Mouse (Mus musculus) left cerebral cortex, postnatal 14 days (tissue): Measurements from ENCODE around the gene Irf2bp1. TPM values are rescaled to one million over a fixed set of nuclear protein-coding genes. Genes with fewer than 3 reads are reported as not detected.

Source experiments
- DNase-seq, 2 experiments: peaks; one replicate each; pipeline ENCODE4 v3.0.0; 2021 to 2022; ENCODE audit warnings: low spot score in 2 of 2, mixed read lengths in 1 of 2
- intact Hi-C: fragments of 180-260 bp; cut with DNase I; formaldehyde crosslinking; loops from one replicate; pipeline ENCODE4 v1.15.1; 2025
- total RNA-seq, 2 experiments: library from RNA; stranded (reverse); gene quantifications; 2 replicates each; pipeline ENCODE4 v1.2.3; 2021

The Irf2bp1 gene
- total RNA-seq, 2 experiments from 2014 or later, result 42.5 to 45.2 TPM

DNA sequence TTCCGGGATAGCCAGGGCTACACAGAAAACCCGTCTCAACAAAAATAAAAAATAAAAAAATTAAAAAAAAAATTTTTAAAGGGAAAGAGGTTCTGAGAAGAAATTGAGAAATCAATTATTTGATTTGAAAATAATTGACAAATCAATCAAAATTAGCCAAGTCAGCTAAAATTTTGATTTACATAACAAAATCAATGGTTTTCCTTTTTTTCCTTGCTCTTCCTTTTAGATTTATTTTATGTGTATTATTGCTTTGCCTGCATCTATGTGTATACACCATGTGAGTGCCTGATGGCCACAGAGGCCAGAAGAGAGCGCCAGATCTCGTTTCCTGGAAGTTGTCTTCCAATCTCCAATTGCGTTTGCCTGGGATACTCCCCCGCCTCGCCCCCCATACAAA lies 14.1 kb downstream of the Irf2bp1 start:
- intact Hi-C loops, result no loop called here
- DNase-seq, result no peak

DNA sequence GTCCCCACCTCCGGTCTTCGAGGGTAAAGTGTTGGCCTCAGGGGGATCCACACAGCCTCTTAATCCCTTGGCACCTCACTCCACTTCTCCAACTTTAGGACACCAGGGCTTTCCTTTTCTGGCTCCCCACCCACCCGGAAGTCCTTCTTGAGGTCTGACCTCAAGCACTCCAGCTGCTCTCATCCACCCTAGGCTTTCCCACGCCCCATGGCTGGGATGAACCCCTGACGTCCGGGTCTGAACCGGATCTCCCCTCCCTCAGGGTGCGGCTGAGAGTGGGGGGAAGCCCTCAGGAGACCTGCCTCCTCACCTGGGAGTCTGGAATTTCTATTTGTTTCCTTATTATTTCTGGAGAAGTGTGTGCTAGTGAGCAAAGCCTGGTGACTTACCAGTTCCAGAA lies 17.2 kb downstream of the Irf2bp1 start:
- intact Hi-C loops, result no loop called here
- no peak for DNase-seq

DNA sequence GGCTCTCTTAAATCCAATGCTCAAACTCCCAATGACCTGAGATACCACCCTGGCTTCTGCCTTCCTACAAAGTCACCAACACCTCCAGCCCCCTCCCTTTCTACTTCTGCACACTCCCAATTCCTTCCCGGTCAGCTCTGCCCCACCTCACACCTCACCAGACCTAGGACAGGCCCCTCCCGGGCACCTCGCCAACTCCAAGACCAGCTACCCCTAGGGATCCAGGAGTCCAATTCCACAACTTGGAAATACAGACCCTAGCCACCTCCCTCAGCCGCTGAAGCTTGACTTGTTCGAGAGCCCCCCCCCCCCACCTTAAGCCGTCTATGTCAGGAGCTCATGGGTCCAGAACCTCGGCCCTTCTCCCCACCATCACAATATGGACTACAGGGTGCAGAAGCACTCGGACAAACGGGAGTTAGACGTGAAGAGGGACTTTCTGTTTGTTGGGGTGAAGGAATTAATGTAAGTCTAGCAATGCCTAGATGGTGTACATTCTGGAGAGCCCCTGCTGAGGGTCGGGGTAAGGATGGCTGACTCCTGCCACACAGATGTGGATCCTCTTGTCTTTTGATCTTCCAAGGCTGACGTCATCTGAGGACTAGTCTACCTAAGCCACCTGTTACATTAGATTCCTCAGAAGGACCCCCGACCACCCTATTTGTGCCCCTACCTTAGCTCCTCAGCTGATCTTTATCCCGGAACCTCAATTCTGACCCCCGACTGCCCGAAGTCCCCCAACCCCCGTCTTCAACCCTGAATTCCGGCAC lies 18.5 kb downstream of the Irf2bp1 start:
- no peak for DNase-seq
- intact Hi-C loops, result no loop called here

DNA sequence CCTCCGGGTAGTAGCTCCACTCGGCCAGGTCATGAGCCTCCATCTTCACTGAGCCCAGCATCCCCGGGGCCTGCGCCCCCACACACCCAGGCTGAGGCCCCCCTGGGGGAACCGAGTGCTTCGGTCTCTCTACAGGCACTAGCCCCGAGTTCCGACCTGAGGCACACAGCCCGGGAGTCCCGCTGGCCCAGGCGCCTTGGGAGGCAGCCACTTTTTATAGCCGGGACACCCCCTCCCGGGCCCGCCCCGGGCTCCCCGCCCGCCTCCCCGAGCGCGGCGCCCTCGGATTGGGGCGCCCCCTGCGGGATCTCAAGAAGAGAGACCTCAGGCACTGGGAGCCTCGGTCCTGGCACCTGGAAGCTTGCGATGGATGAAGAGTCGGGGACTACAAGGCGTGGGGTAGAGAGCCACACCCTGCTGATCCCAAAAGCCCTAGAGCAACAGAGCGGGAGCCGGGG lies 19.5 kb downstream of the Irf2bp1 start, which contains the start of gene Foxa3:
TSS of gene Foxa3 (minus strand) at position 182 of the 458 bp plus-strand sequence.
- no peak for DNase-seq
- intact Hi-C loops, result no loop called here

DNA sequence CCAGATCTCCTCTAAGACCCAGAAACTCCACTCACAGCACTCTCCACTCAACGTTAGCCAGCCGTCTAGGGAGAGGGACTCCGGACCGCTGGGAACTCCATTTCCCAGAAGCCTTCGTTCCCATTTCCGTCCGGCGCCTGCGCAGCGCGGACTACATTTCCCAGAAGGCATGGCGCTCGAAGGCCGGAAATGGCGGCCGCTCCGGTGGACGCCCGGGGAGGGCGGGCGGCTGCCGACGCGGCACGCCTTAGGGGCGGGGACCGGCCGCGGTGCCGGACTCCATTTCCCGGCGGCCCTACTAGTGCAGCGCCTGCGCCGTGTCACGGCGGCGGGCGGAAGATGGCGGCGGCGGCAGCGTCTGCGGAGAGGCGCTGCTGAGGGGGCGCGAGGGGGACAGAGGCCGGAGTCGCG lies 20.3 kb downstream of the Irf2bp1 start, which contains the start of gene Sympk:
TSS of gene Sympk (plus strand) at position 282 of the 411 bp plus-strand sequence.
- intact Hi-C loops, result no loop called here
- peak; percentile 96 for DNase-seq

DNA sequence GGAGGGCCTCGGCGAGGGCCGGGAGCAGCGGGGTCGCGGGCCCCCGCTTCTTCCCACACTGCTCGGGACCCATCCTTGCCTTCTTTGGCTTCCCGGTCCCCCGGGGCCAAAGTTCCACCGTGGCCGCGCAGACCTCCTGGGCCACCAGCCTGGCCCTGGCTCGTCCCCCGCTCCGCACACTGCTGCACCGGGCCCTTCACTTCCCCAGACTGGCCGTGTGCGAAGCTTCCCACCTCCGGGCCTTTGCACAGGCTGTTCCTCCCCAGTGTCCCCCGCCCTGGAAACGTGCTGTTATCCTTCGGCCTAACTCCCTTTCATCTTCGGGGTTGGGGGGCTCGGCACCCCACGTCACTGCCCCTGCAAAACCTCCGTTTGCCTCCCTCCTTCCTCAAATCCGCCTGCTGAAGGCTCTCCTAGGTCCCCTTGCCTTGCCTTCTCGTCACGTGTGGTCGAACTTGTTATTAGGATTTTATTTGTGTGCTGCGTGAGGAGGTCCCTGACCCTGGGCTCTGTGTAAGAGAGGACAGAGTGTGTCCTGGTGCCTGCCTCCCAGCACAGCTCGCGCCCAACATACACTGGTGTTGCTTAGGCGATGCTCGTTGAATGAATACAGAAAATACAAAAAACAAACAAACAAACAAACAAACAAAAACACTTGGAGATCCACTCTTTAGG lies 20.9 kb downstream of the Irf2bp1 start:
- DNase-seq, result peak in 1 of 2 experiments; percentile 35
- intact Hi-C loops, result no loop called here

DNA sequence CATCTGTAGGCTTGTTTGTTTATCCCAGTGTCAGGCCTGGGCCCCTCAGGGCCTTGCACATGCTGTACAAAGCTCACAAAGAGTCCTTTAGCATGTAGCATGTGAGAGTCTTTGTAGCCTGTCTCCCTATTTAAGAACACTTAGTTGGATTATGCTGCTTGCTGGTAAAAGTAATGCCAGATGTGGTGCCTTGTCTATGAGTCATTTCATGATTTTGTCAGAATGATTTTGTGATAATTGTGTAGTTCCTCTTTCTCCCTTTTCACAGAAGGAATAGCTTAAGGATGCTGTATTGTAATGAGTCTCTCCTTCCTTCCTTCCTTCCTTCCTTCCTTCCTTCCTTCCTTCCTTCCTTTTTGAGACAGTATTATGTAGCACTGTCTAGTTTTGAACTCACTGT lies 24.2 kb downstream of the Irf2bp1 start:
- intact Hi-C loops, result no loop called here
- no peak for DNase-seq

DNA sequence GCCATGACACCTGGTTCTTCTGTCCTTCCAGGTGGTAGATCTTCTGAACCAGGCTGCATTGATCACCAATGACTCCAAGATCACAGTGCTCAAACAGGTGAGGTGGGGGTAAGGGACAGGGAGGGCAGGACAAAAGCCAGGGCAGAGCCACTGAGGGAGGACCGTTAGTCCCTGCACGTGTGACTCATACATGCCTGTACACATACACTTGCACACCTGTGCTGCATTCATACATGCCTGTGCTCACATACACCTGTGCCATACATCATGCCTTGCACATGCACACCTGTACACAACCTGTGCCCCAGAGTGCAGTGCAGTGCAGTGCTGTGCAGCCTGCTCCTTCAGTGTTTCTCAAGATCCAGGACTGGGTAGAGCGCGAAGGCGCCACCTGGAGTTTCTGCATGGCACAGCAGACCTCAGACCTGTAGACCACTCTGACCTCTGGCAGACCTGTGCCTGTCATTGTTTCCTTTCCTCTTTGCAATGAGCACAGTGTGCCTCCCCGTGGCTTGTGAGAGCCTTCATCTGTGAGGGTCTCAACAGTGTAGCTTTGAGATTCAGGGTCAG lies 25.3 kb downstream of the Irf2bp1 start:
- peak in 1 of 2 experiments; percentile 51 for DNase-seq
- intact Hi-C loops, result no loop called here

DNA sequence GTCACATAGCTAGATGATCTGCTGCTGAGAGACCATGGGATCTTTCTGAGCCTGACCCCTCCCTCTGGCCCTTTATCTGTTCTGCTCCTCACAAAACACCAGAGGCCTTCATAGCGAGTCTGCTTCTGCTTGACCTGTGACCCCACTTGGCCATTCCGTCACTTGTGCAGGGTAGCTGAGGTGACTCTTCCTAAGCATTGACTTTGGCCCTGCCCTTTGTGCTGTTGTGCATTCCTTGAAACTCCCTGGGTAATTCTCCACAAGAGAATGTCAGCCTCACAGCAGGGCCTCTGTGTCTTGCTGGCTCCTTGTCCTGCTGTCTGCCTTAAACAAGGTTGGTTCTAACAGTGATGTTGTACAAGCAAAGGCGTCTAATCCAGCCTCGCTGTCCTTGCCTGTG lies 27.8 kb downstream of the Irf2bp1 start:
- intact Hi-C loops, result loop anchor here (5.0 kb wide), 1 partner anchor 41 kb away; no protein-coding TSS in a partner anchor
- no peak for DNase-seq

DNA sequence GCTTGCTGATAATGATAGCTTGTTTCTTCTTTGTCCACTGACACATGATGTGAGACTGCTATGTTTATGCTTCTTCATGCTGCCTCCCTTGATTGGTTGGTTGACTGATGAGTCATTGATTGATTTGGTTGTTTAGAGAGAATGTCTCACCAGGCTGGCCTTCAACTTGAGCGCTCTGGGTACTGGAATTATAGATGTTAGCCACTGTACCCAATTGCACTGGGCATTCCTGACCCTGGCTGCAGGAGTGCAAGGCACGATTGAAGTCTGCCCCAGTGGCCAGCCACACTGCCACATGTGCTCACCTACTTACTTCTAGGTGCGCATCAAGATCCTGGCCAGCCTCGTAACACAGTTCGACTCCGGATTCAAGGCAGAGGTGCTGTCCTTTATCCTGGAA lies 40.8 kb downstream of the Irf2bp1 start:
- intact Hi-C loops, result no loop called here
- no peak for DNase-seq

DNA sequence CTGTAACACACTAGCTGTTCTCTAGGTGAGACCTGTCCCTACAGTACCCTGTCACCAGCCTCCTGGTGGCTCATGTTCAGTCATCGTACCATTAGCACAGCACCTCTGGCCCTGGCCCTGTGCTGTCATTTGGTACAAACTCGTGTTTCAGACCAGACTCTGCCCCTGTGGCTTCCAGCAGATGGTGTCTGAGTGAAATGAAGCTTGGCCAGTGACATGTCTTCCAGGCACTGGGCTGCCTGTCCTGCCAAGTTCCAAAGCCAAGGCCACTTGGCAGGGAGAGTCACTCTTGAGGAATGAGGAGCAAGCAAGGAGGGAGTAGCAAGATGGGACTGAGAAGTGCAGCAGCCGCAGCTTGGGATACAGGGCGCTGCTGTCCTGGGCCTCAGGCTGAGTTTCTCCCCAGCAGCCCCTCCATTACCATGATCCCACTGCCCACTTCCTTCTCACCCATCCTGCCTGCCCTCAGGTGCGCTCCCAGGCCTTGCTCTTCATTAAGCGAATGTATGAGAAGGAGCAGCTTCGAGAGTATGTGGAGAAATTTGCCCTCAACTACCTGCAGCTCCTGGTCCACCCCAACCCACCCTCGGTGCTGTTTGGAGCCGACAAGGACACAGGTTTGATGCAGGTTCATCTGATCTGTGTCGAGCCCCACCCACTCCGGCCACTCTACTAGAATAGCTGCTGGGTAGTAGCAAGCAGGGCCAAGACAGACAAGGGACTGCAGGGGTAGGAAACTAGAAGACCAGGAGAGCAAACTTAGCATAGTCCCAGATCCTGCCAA lies 42.6 kb downstream of the Irf2bp1 start:
- DNase-seq, result no peak
- intact Hi-C loops, result no loop called here

DNA sequence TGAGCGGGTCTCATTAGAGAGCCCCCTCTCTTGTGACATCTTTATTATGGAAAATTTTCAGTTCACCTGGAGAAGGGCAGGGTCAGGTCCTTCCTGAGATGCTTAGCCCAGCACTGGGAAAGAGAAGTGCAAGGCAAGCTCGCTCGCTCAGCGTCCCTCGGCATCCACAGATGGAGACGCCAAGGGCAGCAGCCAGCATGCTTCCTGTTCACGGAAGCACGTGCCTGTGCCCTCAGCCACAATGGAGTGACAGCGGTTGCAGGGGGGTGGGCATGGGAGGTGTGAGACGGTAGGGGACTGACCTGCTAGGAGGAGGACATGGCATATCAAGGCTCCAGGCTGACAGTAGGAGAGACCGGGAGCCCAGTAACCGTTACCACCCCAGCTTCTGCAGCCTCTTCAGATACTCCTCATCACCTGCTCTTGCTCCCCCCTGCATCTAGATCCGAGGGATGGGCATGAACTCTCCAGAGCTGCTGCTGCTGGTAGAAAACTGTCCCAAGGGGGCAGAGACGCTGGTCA lies 44.2 kb downstream of the Irf2bp1 start:
- intact Hi-C loops, result no loop called here
- DNase-seq, result no peak

DNA sequence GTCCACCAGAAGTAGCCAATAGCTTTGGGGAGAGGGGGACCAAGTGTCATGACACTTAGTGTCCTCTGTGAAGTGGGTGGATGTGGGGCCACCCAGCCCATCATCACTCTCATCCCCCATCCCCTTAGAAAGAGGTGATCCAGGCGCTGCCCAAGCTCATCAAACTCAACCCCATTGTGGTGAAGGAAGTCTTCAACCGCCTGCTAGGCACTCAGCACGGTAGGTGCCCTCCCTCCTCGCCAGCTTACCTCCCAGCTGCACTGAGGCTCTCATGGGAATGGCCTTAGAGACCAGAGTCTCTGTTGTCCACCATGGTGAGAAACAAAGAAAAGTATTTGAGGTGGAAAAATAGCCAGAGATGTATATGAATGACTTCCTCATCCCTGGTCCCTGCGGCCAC lies 45.4 kb downstream of the Irf2bp1 start:
- DNase-seq, result no peak
- intact Hi-C loops, result no loop called here

DNA sequence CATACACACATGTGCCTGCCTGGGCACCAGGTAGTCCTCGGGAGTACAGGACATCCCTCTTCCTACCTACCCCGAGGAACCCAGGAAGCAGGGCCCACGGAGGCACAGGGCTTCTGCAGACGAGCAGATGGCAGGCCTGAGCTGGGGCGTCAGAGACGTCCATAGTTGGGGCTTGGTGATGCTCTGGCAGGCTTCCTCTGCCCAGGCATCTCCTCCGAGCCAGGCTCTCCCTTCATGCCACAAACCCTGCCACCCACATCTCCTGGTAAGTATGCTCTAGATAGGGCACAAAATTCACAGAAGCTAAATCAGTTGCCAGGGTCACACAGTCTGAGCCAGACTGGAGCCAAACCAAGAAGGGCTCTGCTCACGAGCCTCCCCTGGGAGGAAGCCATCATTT lies 46.3 kb downstream of the Irf2bp1 start:
- no peak for DNase-seq
- intact Hi-C loops, result no loop called here

DNA sequence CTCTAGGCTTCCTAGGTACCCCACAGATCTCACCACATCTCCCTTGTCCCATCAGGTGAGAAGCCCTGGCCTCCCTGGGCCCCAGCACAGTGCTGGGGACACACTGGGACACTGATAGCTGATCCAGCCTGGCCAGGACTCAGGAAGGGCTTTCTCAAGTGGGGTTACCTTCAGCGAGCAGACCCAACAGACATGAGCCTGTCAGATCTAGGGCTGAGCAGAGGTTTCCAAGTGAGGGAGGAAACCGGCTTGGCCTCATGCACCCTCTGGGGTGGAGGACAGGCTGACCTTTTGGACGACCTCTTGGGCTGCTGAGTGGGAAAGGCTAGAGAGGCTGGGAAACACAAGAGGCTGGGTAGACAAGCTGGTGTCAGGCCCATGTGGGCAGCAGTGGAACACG lies 47.3 kb downstream of the Irf2bp1 start:
- DNase-seq, result no peak
- intact Hi-C loops, result no loop called here

DNA sequence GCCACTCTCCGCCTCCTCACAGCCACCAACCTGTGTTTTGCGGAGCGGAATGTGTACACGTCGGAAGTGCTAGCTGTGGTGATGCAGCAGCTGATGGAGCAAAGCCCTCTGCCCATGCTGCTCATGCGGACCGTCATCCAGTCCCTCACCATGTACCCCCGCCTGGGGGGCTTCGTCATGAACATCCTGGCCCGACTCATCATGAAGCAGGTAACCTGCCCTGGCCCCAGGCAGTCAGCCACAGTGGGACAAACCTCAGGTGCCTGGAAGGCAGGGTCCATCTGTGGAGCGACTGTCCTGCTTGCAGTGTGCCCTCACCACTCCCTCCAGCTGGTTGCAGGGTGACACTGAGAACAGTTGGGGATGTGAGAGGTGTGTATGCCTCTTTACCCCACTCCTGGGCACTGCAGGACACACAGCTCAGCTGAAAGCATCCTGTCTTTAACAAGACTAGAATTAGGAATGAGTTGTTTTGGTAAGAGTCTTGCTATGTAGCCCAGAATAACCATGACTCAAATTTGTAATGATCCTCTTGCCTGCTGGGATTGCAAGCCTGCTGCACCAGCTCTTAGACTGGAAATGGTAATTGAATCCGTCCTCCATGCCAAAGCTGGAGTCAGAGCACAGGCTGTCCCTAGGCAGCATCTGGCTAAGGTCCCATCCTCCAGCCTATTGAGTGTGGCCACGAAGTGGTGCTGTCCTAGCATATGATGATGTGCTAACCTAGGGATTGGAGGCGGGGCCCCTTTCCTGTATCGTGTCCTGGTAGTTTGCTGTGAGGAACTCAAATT lies 48.7 kb downstream of the Irf2bp1 start:
- peak; percentile 58 to 90 for DNase-seq
- intact Hi-C loops, result no loop called here

DNA sequence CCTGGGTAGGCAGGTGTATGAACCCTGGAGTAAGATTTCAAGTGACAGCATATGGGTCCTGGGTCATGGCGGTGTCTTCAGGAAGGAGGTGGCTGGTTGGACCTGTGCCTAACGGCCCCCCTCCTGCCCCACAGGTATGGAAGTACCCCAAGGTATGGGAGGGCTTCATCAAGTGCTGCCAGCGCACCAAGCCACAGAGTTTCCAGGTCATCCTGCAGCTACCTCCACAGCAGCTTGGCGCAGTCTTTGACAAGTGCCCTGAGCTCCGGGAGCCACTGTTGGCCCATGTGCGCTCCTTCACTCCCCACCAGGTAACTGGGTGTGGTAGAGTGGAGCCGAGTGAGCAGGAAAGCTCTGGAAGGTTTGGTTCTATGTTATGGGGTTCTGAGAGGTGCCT lies 49.3 kb downstream of the Irf2bp1 start:
- intact Hi-C loops, result no loop called here
- no peak for DNase-seq

DNA sequence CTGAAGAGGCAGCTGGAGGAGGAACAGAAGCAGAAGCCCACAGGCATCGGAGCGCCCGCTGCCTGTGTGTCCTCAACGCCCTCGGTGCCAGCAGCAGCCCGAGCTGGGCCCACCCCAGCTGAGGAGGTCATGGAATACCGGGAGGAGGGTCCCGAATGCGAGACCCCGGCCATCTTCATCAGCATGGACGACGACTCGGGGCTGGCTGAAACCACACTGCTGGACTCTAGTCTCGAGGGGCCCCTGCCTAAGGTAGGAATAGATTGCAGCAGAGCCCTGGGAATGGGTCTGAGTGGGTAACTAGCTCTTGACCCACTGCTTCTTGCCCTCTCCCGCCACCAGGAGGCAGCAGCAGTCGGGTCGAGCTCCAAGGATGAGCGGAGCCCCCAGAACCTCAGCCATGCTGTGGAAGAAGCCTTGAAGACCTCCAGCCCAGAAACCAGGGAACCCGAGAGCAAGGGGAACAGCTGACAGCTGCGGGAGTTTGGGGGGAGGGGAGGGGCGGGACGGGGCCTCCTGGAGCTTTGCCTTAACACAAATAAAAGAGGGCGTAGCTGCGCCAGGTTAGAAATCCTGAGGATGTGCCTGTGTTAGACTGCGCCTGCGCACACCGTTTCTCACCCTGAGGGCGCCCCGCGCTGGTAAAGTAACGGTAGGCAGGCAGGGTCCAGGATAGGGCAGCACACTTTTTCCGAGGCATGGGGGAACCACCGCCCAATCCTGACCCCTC lies 50.4 kb downstream of the Irf2bp1 start, which contains the start of gene Rsph6a:
TSS of gene Rsph6a (plus strand) at position 644 of the 730 bp plus-strand sequence.
- intact Hi-C loops, result no loop called here
- peak; percentile 49 to 56 for DNase-seq
